Mouse (Mus musculus): ENCODE measurements around the gene Fam184a.

- no peak for TF ChIP-seq CTCF (IDR thresholded peaks at IDR 0.05; ENCODE audit: insufficient read depth, low read length)
- TF ChIP-seq POLR2A (IDR thresholded peaks at IDR 0.05; ENCODE audit: borderline replicate concordance, extremely low read depth, low read depth, low read length) = no peak
Observed at GRCm38 (mm10) chr10:53585777-53586176, 165.1 kb downstream of the Fam184a start.
